Mouse (Mus musculus) liver, embryonic 14.5 days (tissue): Measurements from ENCODE around the gene Arhgap9. TPM values are rescaled to one million over a fixed set of nuclear protein-coding genes. Genes with fewer than 3 reads are reported as not detected.
A peak's percentile ranks its signal among the peaks of the same experiment; 100 is the strongest.

Experiments
- ATAC-seq: fragments of 200-750 bp; cut with Nextera tagmentation; 2 replicates; pipeline ENCODE4 v1.8.0; 2017; ENCODE audit warnings: moderate number of reproducible peaks, mild to moderate bottlenecking, moderate library complexity; ENCODE audit not compliant: insufficient read depth
- DNase-seq, 3 experiments: peaks; one replicate each; pipeline ENCODE4 v3.0.0-alpha.2; 2012 to 2013; ENCODE audit warnings: low read depth in 3 of 3, low spot score in 3 of 3
- H3K27ac ChIP-seq: fragments of 300-500 bp; sonication (generic); 2 replicates; pipeline ENCODE4 v1.5.1; 2014; ENCODE audit warnings: moderate library complexity, mild to moderate bottlenecking, control low read depth, inconsistent platforms
- H3K27me3 ChIP-seq: fragments of 300-500 bp; sonication (generic); 2 replicates; pipeline ENCODE4 v1.6.1; 2014; ENCODE audit warnings: mild to moderate bottlenecking, low read length, moderate library complexity; ENCODE audit not compliant: control insufficient read depth, insufficient read depth
- H3K36me3 ChIP-seq: fragments of 300-500 bp; sonication (generic); replicated peaks from 2 replicates; pipeline ENCODE4 v1.6.1; 2014; ENCODE audit warnings: low read depth; ENCODE audit not compliant: control insufficient read depth, insufficient read depth
- H3K4me1 ChIP-seq, 2 experiments: fragments of 200-500 bp in 1 of 2; fragments of 300-500 bp in 1 of 2; sonication (generic) in 1 of 2; replicated peaks; 2 replicates each; pipeline ENCODE4 v1.6.1; 2012 to 2014; ENCODE audit warnings: antibody characterized with exemption in 1 of 2, inconsistent platforms in 1 of 2, low read length in 1 of 2; ENCODE audit not compliant: control insufficient read depth in 2 of 2, insufficient read depth in 2 of 2
- H3K4me2 ChIP-seq: fragments of 300-500 bp; sonication (generic); 2 replicates; pipeline ENCODE4 v1.6.1; 2014; ENCODE audit warnings: low read depth, mild to moderate bottlenecking, control low read depth, moderate library complexity
- H3K4me3 ChIP-seq, 2 experiments: fragments of 200-500 bp in 1 of 2; fragments of 300-500 bp in 1 of 2; sonication (generic) in 1 of 2; 2 replicates each; pipeline ENCODE4 v1.5.1; 2012 to 2014; ENCODE audit warnings: low read depth in 2 of 2, low read length in 2 of 2, mild to moderate bottlenecking in 2 of 2, control low read depth in 1 of 2, inconsistent platforms in 1 of 2, moderate library complexity in 1 of 2; ENCODE audit not compliant: insufficient read depth in 1 of 2
- H3K9ac ChIP-seq: fragments of 300-500 bp; sonication (generic); replicated peaks from 2 replicates; pipeline ENCODE4 v1.6.1; 2014; ENCODE audit warnings: mild to moderate bottlenecking, control low read depth, moderate library complexity
- H3K9me3 ChIP-seq: fragments of 300-500 bp; sonication (generic); 2 replicates; pipeline ENCODE4 v1.6.1; 2016; ENCODE audit warnings: low read length, mixed read lengths; ENCODE audit not compliant: control insufficient read depth
- CTCF ChIP-seq: IDR thresholded peaks from 2 replicates; pipeline ENCODE4 v1.5.1; 2016; ENCODE audit warnings: antibody characterized with exemption, low read depth, control low read depth
- EP300 ChIP-seq: IDR thresholded peaks from 2 replicates; pipeline ENCODE4 v1.6.1; 2016; ENCODE audit warnings: antibody characterized with exemption, low read depth
- WGBS: fragments of 180-500 bp; shearing (Covaris S2); extraction: QIAGEN DNeasy Blood & Tissue Kit; methylation state at CpG from one replicate; pipeline ENCODE4 v1.1.7; 2014; ENCODE audit not compliant: insufficient replicate concordance; 5-methylcytosine and 5-hydroxymethylcytosine counted together
- polyA plus RNA-seq, 2 experiments: library from polyadenylated mRNA; depleted of rRNA in 1 of 2; stranded (reverse) in 1 of 2; unstranded in 1 of 2; fragments of >200 nt; fragmentation: Nextera tagmentation in 1 of 2; extraction: Ambion mirVana in 1 of 2; gene quantifications; 2 replicates each; pipeline versions ENCODE4 v1.2.1 to v1.2.3; 2012 to 2014

Arhgap9 gene
- polyA plus RNA-seq, 2 experiments = 8.8 to 12.4 TPM

- H3K36me3 ChIP-seq = peaks cover 39% of the 10 kb centered on the region
- 2% methylated on average over 15 of the region's 15 CpGs for WGBS
Measured at GRCm38 (mm10) chr10:127289573-127290191, 32.1 kb upstream of the Arhgap9 start.

GRCm38 (mm10) chr10:127290307-127290929 lies 31.3 kb upstream of the Arhgap9 start:
- TF ChIP-seq CTCF = peak; percentile 36; the same call in 1 of the 2 replicates
- peak; percentile 73 for TF ChIP-seq EP300
- WGBS = under 1% methylated on average over 46 of the region's 47 CpGs
- H3K27me3 ChIP-seq = no peaks in the 10 kb centered on the region
- peaks cover 44% of the 10 kb centered on the region for H3K36me3 ChIP-seq
- no peaks in the 10 kb centered on the region for H3K9me3 ChIP-seq
- peak overlapping the region; percentile 99 for H3K27ac ChIP-seq
- H3K4me2 ChIP-seq = peak overlapping the region; percentile 99
- DNase-seq (peak; percentile 99), ATAC-seq (peak; percentile 77)
- H3K4me3 ChIP-seq = peak overlapping the region; percentile 78 to 91
- peak overlapping the region; percentile 94 for H3K9ac ChIP-seq
- H3K4me1 ChIP-seq = peaks cover 19 to 37% of the 10 kb centered on the region in 2 experiments

More at GRCm38 (mm10) chr10:127289573-127290191, 32.1 kb upstream of the Arhgap9 start:
- Histone ChIP-seq H3K4me1 (peaks cover 19 to 37% of the 10 kb centered on the region in 2 experiments), H3K27ac (peak overlapping the region; percentile 99), H3K9me3 (no peaks in the 10 kb centered on the region), H3K4me2 (peak overlapping the region; percentile 90), H3K9ac (peak overlapping the region; percentile 92), H3K4me3 (peak overlapping the region; percentile 78 to 87), H3K27me3 (no peaks in the 10 kb centered on the region)
- ATAC-seq (peak; percentile 33), DNase-seq (peak; percentile 66 to 74 (median 69))
- TF ChIP-seq EP300 (peak; percentile 17; the same call in 1 of the 2 replicates), CTCF (0 out of 2 replicates have a peak, but pooled peaks have one; percentile 10)

- Histone ChIP-seq H3K27ac (peak overlapping the region; percentile 98), H3K4me2 (peak overlapping the region; percentile 99), H3K4me3 (peak overlapping the region; percentile 78 to 91), H3K9me3 (no peaks in the 10 kb centered on the region), H3K27me3 (no peaks in the 10 kb centered on the region), H3K36me3 (peaks cover 47% of the 10 kb centered on the region), H3K9ac (peak overlapping the region; percentile 94), H3K4me1 (peaks cover 19 to 37% of the 10 kb centered on the region in 2 experiments)
- DNase-seq (peak in 1 of 3 experiments; percentile 68), ATAC-seq (peak; percentile 42)
- TF ChIP-seq CTCF (0 out of 2 replicates have a peak, but pooled peaks have one; percentile 1), EP300 (no peak)
- WGBS = 2% methylated on average over 19 of the region's 19 CpGs
Measured at GRCm38 (mm10) chr10:127290930-127291880, 30.6 kb upstream of the Arhgap9 start.

GRCm38 (mm10) chr10:127291881-127292638 lies 29.7 kb upstream of the Arhgap9 start:
- peaks cover 49% of the 10 kb centered on the region for H3K36me3 ChIP-seq
- WGBS = 5% methylated on average over 5 of the region's 5 CpGs
- peak overlapping the region; percentile 99 for H3K4me2 ChIP-seq
- peak overlapping the region; percentile 78 to 91 for H3K4me3 ChIP-seq
- peak; percentile 39 for ATAC-seq
- no peaks in the 10 kb centered on the region for H3K27me3 ChIP-seq
- peaks cover 19 to 32% of the 10 kb centered on the region in 2 experiments for H3K4me1 ChIP-seq
- peak overlapping the region; percentile 98 for H3K27ac ChIP-seq
- DNase-seq = peak; percentile 81 to 84 (median 83)
- no peaks in the 10 kb centered on the region for H3K9me3 ChIP-seq
- TF ChIP-seq EP300 = peak; percentile 79
- TF ChIP-seq CTCF = no peak
- peak overlapping the region; percentile 94 for H3K9ac ChIP-seq
